Mouse (Mus musculus): Measurements from ENCODE around the gene Itga9.

DNA sequence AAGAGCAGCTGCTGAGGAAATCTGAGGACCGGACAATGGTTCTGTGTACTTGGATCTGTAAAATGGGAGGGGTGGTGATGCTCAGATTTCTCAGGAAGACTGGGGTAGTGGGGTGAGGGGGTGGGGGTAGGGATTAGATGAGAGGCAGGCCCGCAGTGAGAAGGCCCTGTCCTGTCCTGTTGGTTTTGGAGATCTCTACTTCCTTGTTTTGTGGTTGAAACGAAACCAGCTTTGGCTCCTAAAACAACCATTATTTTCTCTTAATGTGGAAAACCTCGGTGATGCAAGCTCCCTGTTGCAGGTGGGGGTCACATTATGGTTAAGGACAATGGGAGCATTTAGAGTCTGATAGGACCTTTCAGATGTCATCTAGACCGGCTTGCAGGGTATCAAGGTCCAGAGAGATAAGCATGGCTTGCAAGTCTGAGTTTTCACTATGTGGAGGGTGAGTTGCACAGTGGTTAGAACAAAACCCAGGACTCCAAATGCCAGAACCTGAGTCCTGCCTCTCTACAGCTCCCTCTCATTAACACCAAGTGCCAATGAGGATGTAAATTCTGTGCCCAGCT lies 32.2 kb downstream of the Itga9 start:
- no peak for TF ChIP-seq POLR2A (IDR thresholded peaks at IDR 0.05; ENCODE audit: insufficient read length, low read depth)
- TF ChIP-seq E2F4 (IDR thresholded peaks at IDR 0.05; ENCODE audit: insufficient read depth), result no peak
- no peak for TF ChIP-seq MAX (IDR thresholded peaks at IDR 0.05; ENCODE audit: low read depth)

Measured in myocyte (in vitro differentiated cells).